Mouse (Mus musculus) stomach, postnatal 0 days (tissue): Measurements from ENCODE around the gene Srsf6.
A peak's percentile ranks its signal among the peaks of the same experiment; 100 is the strongest.

Source experiments
- CTCF ChIP-seq: IDR thresholded peaks from 2 replicates; pipeline ENCODE4 v1.5.1; 2016; ENCODE audit warnings: antibody characterized with exemption, low read depth, mild to moderate bottlenecking, moderate library complexity
- EP300 ChIP-seq: optimal IDR thresholded peaks from 2 replicates; pipeline ENCODE3; 2016; ENCODE audit warnings: antibody characterized with exemption

GRCm38 (mm10) chr2:162956843-162957242, 25.5 kb downstream of the Srsf6 start:
- TF ChIP-seq CTCF (peak; percentile 56), EP300 (no peak)
